Mouse (Mus musculus) megakaryocyte, embryonic 14.5 days (primary cell): ENCODE measurements around the gene Sdc3. TPM values are rescaled to one million over a fixed set of nuclear protein-coding genes. Genes with fewer than 3 reads are reported as not detected.

ENCODE experiments used
- H3K27me3 ChIP-seq: replicated peaks from 2 replicates; pipeline ENCODE3; 2012; ENCODE audit warnings: inconsistent platforms
- H3K36me3 ChIP-seq: replicated peaks from 2 replicates; pipeline ENCODE3; 2012; ENCODE audit warnings: low read length, inconsistent platforms, mixed read lengths
- H3K4me1 ChIP-seq: 2 replicates; pipeline ENCODE4 v1.6.1; 2012; ENCODE audit warnings: inconsistent platforms
- H3K4me3 ChIP-seq: replicated peaks from 2 replicates; pipeline ENCODE3; 2012; ENCODE audit warnings: moderate library complexity, mild to moderate bottlenecking, inconsistent platforms
- H3K9me3 ChIP-seq: 2 replicates; pipeline ENCODE4 v1.6.1; 2012; ENCODE audit warnings: inconsistent platforms
- FLI1 ChIP-seq: IDR thresholded peaks from 2 replicates; pipeline ENCODE4 v1.6.1; 2012; ENCODE audit warnings: low read length, inconsistent platforms, mixed read lengths
- GATA1 ChIP-seq: IDR thresholded peaks from 3 replicates; pipeline ENCODE4 v1.6.1; 2012; ENCODE audit warnings: mixed read lengths, low read length, inconsistent platforms, borderline replicate concordance
- polyA plus RNA-seq: library from polyadenylated mRNA; stranded (reverse); fragments of >175 nt; gene quantifications from 2 replicates; pipeline ENCODE4 v1.2.3, GENCODE M21; 2012; ENCODE audit warnings: low replicate concordance; ENCODE audit not compliant: insufficient read depth

Sdc3 gene
- polyA plus RNA-seq, 1 experiment: 57.2 TPM

- no peaks in the 10 kb centered on the region; the same call in 1 of the 2 replicates for H3K4me1 ChIP-seq
- H3K4me3 ChIP-seq: no peak overlapping the region
- H3K36me3 ChIP-seq: no peaks in the 10 kb centered on the region
- TF ChIP-seq GATA1 (no peak), FLI1 (no peak)
- H3K9me3 ChIP-seq: no peaks in the 10 kb centered on the region
- H3K27me3 ChIP-seq: peaks cover 76% of the 10 kb centered on the region
Measured at GRCm38 (mm10) chr4:130814742-130815330, 22.5 kb downstream of the Sdc3 start.

- no peak for TF ChIP-seq GATA1
- TF ChIP-seq FLI1: no peak
- no peak overlapping the region for H3K4me3 ChIP-seq
- no peaks in the 10 kb centered on the region for H3K36me3 ChIP-seq
- H3K27me3 ChIP-seq: peaks cover 82% of the 10 kb centered on the region
- no peaks in the 10 kb centered on the region for H3K9me3 ChIP-seq
- H3K4me1 ChIP-seq: peaks cover 4% of the 10 kb centered on the region; the same call in 1 of the 2 replicates
Measured at GRCm38 (mm10) chr4:130815860-130816259, 23.5 kb downstream of the Sdc3 start.

GRCm38 (mm10) chr4:130819806-130820205 is 27.5 kb downstream of the Sdc3 start:
- Histone ChIP-seq H3K9me3 (no peaks in the 10 kb centered on the region), H3K27me3 (peaks cover 75% of the 10 kb centered on the region), H3K36me3 (no peaks in the 10 kb centered on the region), H3K4me3 (no peak overlapping the region), H3K4me1 (peaks cover 6% of the 10 kb centered on the region; the same call in 1 of the 2 replicates)
- no peak for TF ChIP-seq FLI1
- TF ChIP-seq GATA1: no peak

DNA sequence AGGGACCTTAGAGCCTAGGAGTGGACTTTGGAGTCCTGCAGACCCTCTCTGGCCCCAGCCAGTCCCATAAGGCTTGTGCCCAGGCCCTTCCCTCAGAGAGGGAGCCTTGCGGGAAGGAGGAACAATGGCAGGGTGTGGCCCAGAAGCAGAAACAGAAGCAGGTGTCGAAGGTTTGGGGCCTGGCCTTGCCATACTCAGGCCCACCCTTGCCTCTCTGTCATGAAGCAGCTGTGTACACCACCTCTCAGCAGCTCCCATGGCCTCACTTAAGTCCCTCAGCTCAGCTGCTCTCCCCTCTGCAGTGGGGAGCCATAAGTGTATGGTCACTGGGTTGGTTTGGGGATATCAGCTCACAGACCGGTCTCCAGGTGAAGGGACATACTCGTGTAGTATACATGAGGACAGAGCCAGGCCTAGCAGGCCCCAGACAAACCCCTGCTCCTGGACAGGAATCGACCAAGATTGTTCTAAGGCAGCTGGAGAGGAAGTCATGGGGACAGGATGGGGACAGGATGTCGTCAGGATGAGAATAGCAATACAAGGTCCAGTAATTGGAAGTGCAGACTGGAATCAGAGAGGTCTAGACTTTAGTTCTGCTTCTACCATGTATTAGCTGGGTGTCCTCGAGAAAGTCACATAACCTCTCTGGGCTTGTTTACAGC is 28.4 kb downstream of the Sdc3 start:
- H3K4me1 ChIP-seq: peaks cover 6% of the 10 kb centered on the region; the same call in 1 of the 2 replicates

DNA sequence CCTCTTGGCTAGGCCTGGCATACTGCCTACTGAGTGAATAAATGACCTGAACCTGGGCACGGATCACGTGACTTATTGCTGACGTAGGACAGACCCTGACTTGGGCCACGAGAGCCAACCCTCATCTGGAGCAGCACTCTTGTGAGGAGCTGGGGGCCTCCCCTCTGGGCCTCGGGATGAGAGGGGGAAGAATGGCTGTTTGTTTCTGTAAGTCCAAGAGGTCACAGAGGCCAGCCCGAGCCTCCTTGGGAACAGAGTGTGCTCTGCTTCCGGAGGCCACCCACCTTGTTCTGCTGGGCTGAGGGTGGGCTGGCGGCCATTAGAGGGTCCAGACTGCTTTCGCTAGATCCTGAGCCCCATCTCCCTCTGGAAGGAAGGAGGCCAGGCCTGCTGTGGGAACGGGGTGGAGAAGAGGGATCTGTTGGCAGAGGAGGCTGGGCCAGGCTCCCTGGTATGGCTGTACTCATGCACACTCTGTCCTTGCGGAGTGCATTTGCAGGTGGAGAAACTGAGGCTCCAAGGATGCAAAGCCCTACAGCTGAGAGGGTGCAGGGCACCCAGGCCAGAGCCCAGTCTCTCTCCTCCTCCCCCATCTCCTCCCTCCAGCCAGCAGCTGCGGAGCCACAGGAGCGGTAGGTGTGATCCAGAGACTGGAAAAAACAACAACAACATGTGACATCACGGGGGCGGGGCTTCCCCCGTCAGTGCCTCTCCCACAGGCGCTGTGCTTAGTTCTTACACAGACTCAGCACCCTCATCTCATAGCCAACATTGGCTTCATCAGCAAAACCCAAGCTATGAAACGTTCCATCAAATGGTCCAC is 36.7 kb downstream of the Sdc3 start:
- Histone ChIP-seq H3K27me3 (peaks cover 53% of the 10 kb centered on the region), H3K4me1 (peaks cover 3% of the 10 kb centered on the region; the same call in 1 of the 2 replicates), H3K9me3 (no peaks in the 10 kb centered on the region), H3K36me3 (no peaks in the 10 kb centered on the region), H3K4me3 (no peak overlapping the region)
- TF ChIP-seq GATA1 (no peak), FLI1 (no peak)

More for the DNA sequence above, 28.4 kb downstream of the Sdc3 start:
- TF ChIP-seq FLI1: no peak
- TF ChIP-seq GATA1: no peak
- Histone ChIP-seq H3K27me3 (peaks cover 72% of the 10 kb centered on the region), H3K4me3 (no peak overlapping the region), H3K9me3 (no peaks in the 10 kb centered on the region), H3K36me3 (no peaks in the 10 kb centered on the region)

DNA sequence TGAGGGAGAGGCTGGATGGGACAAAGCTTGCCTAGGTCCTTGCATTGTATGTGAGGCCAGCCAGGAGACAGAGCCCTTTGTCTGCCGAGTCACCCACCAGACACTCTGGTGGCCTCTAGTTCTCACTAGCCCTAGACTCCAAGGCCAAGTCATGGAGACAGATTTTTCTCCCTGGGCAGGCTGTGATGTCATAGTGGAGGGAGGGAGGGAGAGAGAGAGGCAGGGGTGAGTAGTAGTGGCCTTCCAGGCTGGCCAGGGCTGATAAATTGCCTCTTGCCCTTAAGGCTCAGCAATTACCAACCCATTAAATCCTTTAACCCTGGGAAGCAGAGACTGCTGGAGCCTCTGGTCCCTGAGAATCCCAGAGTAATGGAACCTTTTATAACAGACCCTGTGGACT is 41.8 kb downstream of the Sdc3 start:
- peaks cover 8% of the 10 kb centered on the region; the same call in 1 of the 2 replicates for H3K4me1 ChIP-seq
- no peaks in the 10 kb centered on the region for H3K36me3 ChIP-seq
- no peak for TF ChIP-seq FLI1
- no peak for TF ChIP-seq GATA1
- no peak overlapping the region for H3K4me3 ChIP-seq
- peaks cover 64% of the 10 kb centered on the region for H3K27me3 ChIP-seq
- H3K9me3 ChIP-seq: peaks cover 4% of the 10 kb centered on the region; the same call in 1 of the 2 replicates

GRCm38 (mm10) chr4:130835550-130835949 is 43.2 kb downstream of the Sdc3 start:
- H3K36me3 ChIP-seq: no peaks in the 10 kb centered on the region
- H3K9me3 ChIP-seq: peaks cover 4% of the 10 kb centered on the region; the same call in 1 of the 2 replicates
- H3K27me3 ChIP-seq: peaks cover 71% of the 10 kb centered on the region
- peaks cover 5% of the 10 kb centered on the region; the same call in 1 of the 2 replicates for H3K4me1 ChIP-seq
- TF ChIP-seq FLI1: no peak
- TF ChIP-seq GATA1: no peak
- no peak overlapping the region for H3K4me3 ChIP-seq

GRCm38 (mm10) chr4:130836281-130837061 is 44.1 kb downstream of the Sdc3 start:
- Histone ChIP-seq H3K36me3 (no peaks in the 10 kb centered on the region), H3K27me3 (peaks cover 79% of the 10 kb centered on the region), H3K4me3 (no peak overlapping the region), H3K4me1 (peaks cover 12% of the 10 kb centered on the region), H3K9me3 (peaks cover 4% of the 10 kb centered on the region; the same call in 1 of the 2 replicates)
- TF ChIP-seq GATA1 (no peak), FLI1 (no peak)

DNA sequence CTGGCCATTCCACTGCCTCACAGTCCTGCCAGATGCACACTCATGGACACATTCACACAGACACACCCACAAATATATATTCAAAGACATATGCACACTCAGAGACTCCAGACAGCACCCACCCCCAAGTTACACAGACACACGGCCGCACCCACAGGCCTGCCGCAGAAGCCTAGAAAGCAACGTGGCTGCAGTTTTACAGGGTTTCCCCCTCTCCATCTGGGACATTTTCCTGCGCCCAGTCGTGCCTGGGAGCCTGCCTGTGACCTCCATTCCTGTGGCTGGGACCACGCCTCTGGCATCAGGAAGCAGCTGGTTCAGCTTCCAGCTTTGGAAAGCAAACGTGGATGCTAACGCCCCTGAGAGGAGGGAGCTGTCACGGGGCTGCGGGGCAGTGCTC is 46.2 kb downstream of the Sdc3 start:
- no peaks in the 10 kb centered on the region for H3K36me3 ChIP-seq
- TF ChIP-seq FLI1: no peak
- no peak for TF ChIP-seq GATA1
- H3K27me3 ChIP-seq: peaks cover 84% of the 10 kb centered on the region
- peaks cover 4% of the 10 kb centered on the region; the same call in 1 of the 2 replicates for H3K9me3 ChIP-seq
- H3K4me3 ChIP-seq: no peak overlapping the region
- H3K4me1 ChIP-seq: peaks cover 14% of the 10 kb centered on the region
